Mouse (Mus musculus) kidney, postnatal 4 days (tissue): ENCODE data around the gene Zfp759.
"Not testable (repeated sequence)": the region's sequence is repeated elsewhere in the genome, so short reads cannot be mapped to it uniquely, and the experiment has no call there.

Source experiments
- DNase-seq, 2 experiments: peaks; one replicate each; pipeline ENCODE4 v3.0.0; 2021; ENCODE audit warnings: mixed read lengths in 2 of 2

Zfp759 gene

DNA sequence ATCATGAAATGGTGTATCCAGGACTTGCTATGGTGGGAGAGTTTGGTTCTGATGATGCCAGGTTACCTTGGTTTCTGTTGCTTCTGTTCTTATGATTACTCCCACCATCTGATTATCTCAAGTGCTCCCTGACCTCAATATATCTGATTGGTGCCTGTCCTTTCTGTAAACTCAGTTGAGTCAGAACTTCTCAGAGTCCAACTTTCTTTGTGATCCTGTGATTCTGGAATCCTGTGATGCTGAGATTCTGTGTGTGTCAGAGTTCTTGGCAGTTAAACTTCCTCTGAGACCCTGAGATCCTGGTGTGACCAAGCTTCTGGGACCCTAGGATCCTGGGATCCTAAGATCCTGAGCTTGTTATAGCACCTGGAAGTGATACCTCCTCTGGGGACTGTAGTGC is at the start of gene Zfp759:
Gene Zfp759, plus strand, starts transcription at position 301 of the 400 bp plus-strand sequence.
- DNase-seq: not testable (repeated sequence)

DNA sequence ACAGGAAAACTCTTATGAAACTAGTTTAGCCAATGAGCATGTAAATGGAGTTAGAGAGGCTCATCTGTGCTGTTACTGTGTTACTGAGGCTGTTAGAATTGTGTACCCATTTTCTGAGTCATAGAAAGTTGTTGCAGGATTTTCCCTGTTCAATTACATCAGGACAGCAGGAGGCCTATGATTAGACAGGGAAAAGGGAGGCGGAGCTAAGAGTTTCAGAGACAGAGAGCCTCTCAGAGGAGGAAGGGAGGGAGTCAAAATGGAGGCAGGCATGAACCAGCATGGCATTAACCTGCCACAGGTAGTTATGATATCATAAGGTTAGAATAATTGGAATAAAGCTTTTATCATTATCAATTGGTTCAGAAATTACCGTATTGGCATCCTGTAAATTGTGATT is 48.7 kb upstream of the Zfp759 start:
- DNase-seq: no peak

DNA sequence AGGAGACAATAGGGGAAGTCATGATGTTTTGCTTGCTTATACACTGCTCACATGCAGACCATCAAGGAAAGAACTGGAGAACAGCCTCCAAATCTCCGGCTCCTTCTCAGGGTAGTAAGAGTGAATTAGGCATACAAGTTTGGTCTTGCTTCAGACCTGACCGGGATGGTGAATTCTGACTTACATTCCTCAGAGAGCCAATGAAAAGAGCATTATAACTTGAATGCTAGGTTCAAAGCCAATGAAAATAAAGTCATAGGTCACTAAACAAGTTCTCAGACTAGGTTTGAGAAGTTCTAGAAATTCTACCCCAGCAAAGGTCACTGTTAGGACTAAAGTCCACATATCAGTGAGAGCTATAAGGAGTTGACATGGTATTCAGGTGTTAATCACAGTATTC is 44.2 kb upstream of the Zfp759 start:
- DNase-seq: no peak

DNA sequence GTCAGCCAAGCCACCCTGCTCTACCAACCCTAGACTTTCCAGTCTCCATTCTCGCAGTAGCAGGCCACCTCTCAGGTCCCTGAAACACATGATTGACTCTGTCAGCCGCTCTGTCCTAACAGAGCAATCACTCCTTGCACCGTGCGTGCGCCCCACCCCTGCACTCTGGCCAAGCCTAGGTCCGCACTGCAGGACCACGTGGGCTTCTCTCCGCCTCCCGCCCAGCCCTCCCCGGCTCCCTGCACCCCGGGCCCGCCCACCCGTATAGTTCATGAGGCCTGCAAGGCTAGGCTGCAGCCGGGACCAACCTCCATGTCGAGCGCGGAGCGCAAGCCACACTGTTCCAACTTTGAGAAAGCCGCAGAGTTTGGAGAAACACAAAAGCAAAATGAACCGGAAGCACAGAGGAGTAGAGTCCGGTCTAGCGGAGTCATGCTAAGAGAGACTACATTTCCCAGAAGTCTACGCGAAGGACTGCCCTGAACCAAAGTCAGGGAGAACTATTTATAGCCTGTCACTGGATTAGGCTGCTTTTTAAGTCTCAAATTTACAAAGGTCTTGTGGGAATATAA is 40.2 kb upstream of the Zfp759 start:
- peak; percentile 80 to 88 for DNase-seq

DNA sequence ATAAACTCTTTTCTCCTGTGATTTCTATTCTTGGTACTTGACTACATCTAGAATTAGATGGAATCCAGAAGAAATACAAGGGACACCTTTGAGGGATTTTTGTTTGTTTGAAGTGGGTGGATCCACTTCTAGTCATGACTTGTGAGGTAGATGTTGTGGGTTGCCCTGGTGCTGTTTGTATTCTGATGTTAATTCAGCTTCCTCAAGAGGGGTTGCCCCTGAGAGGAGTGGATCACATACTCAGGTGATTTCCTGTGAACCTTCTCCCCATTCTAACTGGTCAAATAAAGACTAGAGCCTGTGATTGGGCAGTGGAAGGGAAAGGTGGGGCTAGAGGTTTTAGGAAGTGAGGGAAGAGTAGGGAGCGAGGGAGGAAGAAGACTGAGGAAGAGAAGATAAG is 39.5 kb upstream of the Zfp759 start:
- DNase-seq: no peak

DNA sequence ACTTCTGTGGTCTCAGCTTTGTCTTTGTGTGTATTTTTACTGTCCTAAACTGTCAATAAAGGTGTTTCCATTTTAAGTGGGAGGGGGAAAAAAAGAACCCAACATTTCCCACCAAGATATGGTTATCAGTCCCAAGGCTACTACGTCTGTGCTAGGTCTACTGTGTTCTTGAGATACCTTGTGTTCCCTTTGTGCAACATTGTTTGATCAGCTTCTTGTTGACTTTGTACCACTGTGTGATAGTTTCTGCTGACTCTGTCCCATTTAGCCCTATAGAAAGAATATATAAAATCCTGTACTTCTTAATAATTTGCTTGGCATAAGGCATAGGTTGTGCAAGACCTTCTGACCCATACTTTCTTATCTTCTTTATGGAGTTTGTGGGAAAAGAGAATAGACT is 31.3 kb upstream of the Zfp759 start:
- no peak for DNase-seq

DNA sequence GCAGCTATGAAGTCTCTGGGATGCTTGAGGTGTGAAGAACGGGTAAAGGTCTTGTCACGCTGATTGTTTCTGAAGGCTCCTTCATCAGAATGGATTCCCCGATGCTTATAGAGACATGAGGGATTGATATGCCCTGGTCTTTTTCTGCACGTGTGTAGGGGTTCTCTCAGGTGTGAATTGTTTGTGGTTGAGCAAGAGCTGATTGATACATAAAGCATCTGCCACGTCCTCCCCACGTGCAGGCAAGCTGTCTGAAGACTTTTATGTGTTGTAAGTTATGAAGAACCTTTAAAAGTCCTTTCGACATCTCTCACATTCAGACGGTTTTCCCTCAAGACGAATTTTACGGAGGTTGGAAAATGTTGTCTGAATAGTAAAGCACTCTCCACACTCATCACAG is 23.6 kb upstream of the Zfp759 start, which contains the start of gene Zfp708:
Gene Zfp708, minus strand, starts transcription at position 101 of the 400 bp plus-strand sequence.
- DNase-seq: no peak

DNA sequence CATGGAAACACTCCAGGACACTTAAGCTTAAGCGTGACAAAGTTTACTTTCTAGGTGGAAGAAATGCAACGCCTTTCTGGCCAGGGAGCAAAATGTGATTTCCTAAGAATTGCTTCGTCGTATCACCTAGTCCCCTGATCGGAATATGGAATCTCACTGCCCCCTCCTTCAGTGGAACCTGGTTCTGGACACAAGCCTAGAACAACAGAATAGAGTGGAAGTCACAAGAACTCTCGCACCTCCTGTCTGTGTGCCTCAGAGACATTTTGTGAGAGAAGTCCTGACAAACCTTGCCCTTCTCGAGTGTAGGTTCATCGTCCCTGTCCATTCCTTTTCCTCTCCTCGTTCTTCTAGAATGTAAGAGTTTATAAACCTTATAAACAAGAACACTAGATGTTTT is 13.8 kb upstream of the Zfp759 start:
- DNase-seq: peak in 1 of 2 experiments; percentile 2

DNA sequence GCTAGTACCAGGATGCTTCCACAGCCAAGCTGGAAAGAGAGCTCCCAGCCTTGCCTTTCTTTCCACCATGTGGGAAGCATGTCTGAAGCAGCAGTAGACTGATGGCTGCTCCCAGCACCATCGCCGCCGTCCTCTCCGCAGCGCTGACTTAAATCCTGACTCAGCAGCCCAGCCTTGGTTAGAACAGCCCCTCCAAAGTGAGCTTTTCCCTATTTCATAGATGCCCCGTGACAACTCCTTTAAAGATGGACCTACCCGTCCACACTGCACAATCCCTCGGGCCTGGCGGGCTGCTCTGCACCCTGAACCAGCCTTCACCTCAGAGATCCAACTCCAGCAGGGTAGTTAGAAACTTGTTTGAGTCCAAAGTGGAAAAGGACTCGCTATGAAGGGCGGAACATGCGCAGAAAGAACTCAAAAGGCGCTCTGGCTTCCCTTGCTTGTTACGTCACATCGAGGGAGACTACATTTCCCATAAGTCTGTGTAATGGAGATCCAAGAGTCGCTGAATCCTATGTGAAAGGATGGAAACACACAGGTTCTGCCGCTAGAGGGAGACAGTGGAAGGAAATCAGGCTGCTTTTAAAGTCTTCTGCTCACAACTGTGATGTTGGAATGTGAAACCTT is 13.2 kb upstream of the Zfp759 start, which contains the start of gene Gm28557:
Gene Gm28557, minus strand, starts transcription at position 411 of the 627 bp plus-strand sequence.
- peak; percentile 87 to 93 for DNase-seq

DNA sequence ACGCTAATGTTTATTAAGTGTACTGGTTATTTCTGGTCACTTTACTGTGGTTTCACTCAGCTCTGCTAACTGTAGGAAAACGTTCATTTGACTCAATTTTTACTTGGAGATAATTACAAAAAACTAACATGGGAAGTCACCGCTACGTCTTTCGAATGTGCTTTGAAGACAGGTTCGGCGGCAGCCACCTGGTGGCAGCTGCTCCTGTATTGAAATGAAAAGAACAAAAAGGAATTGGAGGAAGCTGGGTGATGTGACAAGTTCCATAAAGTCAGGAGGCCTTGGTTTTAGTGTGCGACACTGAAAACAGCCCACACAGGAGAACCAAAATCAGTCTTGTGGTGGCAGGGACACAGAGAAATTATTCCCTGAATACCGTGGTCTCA is 12.6 kb upstream of the Zfp759 start:
- DNase-seq: peak; percentile 60 to 74

DNA sequence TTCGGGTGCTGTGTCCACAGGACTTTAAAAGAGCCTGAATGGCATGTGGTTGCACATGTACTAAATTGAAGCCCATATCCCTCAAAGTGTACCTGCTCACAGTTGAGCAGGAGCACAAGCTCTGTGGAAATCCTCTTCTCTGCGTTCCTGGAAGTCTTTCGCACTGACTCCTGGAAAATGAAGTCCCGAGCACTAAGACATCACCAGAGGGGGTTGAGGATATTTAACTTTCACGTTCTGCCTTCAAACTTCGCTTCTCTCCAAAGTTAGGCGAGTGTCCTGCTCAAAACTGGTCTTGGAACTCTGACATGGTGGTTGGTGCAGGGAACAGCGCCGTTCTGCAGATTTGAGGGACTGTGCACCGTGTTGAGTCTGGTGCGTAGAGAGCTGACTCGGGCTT is 9.4 kb upstream of the Zfp759 start:
- peak; percentile 14 to 19 for DNase-seq

DNA sequence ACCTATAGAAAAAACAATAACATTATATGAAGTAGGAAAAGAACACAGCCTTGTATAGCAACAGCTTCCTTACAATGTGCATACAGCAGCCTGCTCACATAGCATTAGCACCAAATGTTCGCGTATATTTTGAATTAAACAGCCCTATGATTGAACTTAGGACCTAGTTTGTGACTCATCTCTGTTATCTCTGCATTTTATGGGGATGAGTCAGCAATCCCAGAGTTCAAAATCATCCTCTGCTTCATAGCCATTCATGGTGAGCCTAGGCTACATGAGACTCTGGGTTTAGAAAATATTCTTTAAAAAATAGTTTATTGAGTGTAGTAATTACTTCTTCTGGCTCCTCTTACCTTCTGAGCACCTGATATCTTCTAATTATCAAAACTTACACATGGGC is 8.2 kb upstream of the Zfp759 start:
- no peak for DNase-seq

DNA sequence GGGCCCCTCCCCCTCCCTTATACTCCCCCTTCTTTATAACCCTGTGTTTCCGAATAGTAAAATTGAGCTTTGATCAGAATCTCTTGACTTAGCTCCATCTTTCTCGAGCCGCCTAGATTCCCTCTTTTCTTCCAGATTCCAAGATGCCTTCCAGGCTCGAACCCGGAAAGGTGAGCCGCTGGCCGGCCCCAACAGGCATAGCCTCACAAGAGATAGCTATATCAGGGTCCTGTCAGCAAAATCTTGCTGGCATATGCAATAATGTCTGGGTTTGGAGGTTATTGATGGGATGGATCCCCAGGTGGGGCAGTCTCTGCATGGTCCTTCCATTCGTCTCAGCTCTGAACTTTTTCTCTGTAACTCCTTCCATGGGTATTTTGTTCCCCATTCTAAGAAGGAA is 5.3 kb upstream of the Zfp759 start, which contains the start of gene Rslcan18:
Gene Rslcan18, minus strand, starts transcription at position 101 of the 400 bp plus-strand sequence.
- not testable (repeated sequence) for DNase-seq

DNA sequence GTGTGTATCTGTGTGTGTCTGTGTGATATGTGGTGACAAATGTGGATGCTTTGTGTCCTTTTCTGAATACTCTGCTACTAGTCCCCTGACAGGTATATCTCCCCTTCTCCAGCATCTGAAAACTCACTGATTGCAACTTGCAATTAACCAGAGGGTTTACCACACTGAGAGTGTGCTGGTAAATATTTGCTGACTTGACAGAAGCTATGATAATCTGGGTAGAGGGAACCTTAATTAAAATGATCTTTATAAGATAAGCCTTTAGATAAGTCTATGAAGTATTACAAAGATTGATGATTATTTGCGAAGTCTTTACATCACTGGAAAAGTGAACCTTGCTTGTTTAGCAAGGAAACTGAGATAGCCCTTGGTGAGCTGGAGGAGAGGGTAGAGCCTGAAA is 3.0 kb downstream of the Zfp759 start:
- no peak for DNase-seq

DNA sequence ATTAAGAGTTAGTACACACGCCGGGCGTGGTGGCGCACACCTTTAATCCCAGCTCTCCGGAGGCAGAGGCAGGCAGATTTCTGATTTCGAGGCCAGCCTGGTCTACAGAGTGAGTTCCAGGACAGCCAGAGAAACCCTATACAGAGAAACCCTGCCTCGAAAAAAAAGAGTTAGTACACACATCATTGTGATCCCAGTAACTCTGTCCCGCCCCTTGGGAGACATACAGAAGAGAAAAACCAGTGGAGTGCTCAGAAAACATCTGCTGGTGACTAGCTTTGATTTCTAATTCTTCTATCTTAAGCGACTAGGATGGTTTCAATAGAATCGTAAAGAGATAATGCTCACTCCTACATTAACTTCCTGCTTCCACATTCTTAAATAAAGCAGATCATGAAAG is 6.0 kb downstream of the Zfp759 start:
- not testable (repeated sequence) for DNase-seq

DNA sequence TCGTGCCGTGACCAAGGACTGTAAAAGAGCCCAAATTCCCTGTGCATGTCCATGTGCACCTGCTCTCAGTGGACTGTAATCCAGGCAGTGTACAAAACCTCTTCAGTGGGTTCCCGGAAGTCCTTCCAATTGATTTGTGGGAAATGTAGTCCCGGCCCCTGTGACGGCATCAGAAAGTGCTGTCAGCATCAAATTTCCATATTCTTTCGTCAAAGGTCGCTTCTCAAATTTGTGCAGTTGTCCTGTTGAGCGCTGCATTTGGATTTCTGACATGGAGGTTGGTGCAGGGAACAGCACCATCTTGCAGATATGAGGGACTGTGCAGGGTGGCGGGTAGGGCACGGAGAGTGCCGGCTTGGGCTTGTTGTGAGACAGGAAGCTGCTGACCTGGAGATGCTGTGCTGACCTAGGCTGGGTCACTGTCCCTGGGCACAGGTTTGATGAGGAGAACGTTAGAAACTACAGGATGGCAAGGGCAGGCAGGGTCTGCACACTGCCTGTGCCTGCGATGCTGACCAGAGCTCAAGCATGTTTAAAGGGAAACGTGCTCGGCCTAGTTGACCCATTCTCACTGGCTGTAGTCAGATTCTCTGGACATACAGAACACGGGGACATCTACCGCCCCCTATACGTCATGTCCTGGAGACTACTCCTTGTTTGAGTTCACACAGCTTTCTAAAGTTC is 6.7 kb downstream of the Zfp759 start:
- DNase-seq: peak; percentile 84 to 86

DNA sequence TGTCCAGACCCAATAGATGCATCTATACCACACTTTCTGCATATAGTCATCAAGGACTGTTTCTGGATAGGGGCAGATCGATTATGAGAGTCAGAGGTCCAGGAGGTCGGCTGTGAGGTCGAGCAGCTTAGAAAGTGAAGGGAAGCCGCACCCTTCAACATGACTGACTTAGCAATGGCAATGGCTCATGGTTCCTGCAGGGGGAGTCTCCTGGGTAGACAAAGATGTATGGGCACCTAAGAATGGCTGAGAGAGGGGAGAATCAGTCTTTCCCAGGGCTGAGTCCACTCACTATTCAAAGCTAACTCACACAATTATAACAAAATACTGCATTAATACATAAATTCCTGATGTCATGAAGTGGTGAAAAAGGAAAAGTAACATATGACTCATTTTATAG is 44.7 kb downstream of the Zfp759 start:
- not testable (repeated sequence) for DNase-seq

DNA sequence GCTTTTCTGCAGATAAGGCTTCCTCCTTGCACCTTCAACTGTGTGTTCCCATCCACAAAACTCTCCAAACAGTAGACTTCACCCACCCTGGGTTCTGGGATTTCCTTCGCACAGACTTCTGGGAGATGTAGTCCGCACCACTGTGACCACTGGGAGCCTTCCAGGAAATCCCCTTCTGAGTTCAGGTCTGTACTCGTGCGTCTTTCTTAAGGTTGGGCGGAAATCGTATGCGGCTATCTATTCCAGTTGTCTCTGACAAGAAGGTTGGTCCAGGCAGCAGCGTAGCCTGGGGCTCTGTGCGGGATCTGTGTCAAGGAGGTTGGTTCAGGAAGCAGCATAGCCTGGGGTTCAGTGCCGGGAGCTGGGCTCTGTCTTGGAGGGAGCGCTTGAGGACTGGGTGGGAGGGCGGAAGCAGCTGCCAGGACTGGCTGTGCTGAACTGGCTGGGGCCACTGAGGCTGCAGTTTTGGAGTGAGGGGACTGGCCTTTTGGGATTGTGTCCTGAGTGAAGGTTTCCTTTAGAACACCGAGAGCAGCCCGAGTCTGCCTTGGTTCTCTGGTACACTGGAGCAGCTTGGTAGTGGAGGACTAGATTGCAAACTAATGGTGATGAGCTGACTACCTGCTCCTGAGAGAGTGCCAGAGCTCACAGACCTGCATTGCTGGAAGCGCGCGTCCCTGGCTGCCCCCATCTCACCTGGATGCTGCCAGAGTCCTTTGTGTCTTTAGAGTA is 51.7 kb downstream of the Zfp759 start, which contains the start of gene Rsl1:
Gene Rsl1, plus strand, starts transcription at position 192 of the 732 bp plus-strand sequence.
- peak; percentile 79 to 83 for DNase-seq

DNA sequence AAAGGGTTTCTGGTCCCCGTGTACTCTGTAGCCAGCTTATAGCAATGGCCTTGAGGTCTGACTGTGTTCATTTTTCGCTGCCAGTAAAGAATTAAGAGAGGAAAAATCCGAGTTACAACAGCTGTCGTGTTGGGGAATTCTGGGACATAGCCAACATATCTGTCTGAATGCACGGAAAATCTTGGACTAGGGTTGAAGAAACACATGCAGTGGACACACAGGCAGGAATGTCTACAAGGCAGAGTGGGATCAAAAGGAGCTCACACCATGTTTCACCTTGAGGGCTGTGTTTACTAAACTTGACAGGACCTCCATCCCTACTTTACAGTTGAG is 52.2 kb downstream of the Zfp759 start:
- peak in 1 of 2 experiments; percentile 32 for DNase-seq
